Mouse (Mus musculus) left cerebral cortex, adult 9 months (tissue): ENCODE measurements at regions not wholly inside any gene's neighbourhood (a gene's known extent, or its start where the extent isn't known, plus 50 kb on each side); places are given as distances from the start of the nearest gene placed in this dataset.

Experiments
- DNase-seq, 2 experiments: peaks; one replicate each; pipeline ENCODE4 v3.0.0; 2022; ENCODE audit warnings: low spot score in 2 of 2

- no peak for DNase-seq
Observed at GRCm38 (mm10) chr8:8919582-8920503, 229.5 kb upstream of the Arglu1 start.

- DNase-seq = no peak
Observed at GRCm38 (mm10) chr8:8919040-8919439, 228.7 kb upstream of the Arglu1 start.

- no peak for DNase-seq
Observed at GRCm38 (mm10) chr8:8907478-8908165, 217.3 kb upstream of the Arglu1 start.

GRCm38 (mm10) chr8:8892996-8893395, 202.7 kb upstream of the Arglu1 start:
- no peak for DNase-seq

- no peak for DNase-seq
Observed at GRCm38 (mm10) chr8:8877286-8877685, 187.0 kb upstream of the Arglu1 start.

- no peak for DNase-seq
Observed at GRCm38 (mm10) chr8:8876879-8877278, 186.6 kb upstream of the Arglu1 start.

GRCm38 (mm10) chr8:8876469-8876868, 186.1 kb upstream of the Arglu1 start:
- DNase-seq = no peak

- DNase-seq = no peak
Observed at GRCm38 (mm10) chr8:8871938-8872337, 181.6 kb upstream of the Arglu1 start.

- no peak for DNase-seq
Observed at GRCm38 (mm10) chr8:8871039-8871438, 180.7 kb upstream of the Arglu1 start.

GRCm38 (mm10) chr8:8870487-8870886, 180.2 kb upstream of the Arglu1 start:
- DNase-seq = no peak

- DNase-seq = no peak
Observed at GRCm38 (mm10) chr8:8869338-8869737, 179.0 kb upstream of the Arglu1 start.

- DNase-seq = peak in 1 of 2 experiments; percentile 11
Observed at GRCm38 (mm10) chr8:8867924-8868323, 177.6 kb upstream of the Arglu1 start.

- DNase-seq = no peak
Observed at GRCm38 (mm10) chr8:8867126-8867777, 176.9 kb upstream of the Arglu1 start.

GRCm38 (mm10) chr8:8862767-8863166, 172.4 kb upstream of the Arglu1 start:
- DNase-seq = no peak

- no peak for DNase-seq
Observed at GRCm38 (mm10) chr8:8861331-8861940, 171.1 kb upstream of the Arglu1 start.

- no peak for DNase-seq
Observed at GRCm38 (mm10) chr8:8858636-8859035, 168.3 kb upstream of the Arglu1 start.

GRCm38 (mm10) chr8:8852656-8853366, 162.5 kb upstream of the Arglu1 start:
- no peak for DNase-seq

- no peak for DNase-seq
Observed at GRCm38 (mm10) chr8:8851271-8851670, 160.9 kb upstream of the Arglu1 start.

GRCm38 (mm10) chr8:8850766-8851165, 160.4 kb upstream of the Arglu1 start:
- no peak for DNase-seq

- DNase-seq = no peak
Observed at GRCm38 (mm10) chr8:8847579-8847978, 157.3 kb upstream of the Arglu1 start.

GRCm38 (mm10) chr8:8842326-8842725, 152.0 kb upstream of the Arglu1 start:
- DNase-seq = no peak
